Mouse (Mus musculus) CD4-positive, CD25-positive, alpha-beta regulatory T cell, adult 2 months (primary cell): Measurements from ENCODE around the gene Tpd52l1.
A peak's percentile ranks its signal among the peaks of the same experiment; 100 is the strongest.

ENCODE experiments used
- DNase-seq: peaks from one replicate; pipeline ENCODE4 v3.0.0-alpha.2; 2012; ENCODE audit warnings: low read depth, low spot score

Tpd52l1 gene

DNA sequence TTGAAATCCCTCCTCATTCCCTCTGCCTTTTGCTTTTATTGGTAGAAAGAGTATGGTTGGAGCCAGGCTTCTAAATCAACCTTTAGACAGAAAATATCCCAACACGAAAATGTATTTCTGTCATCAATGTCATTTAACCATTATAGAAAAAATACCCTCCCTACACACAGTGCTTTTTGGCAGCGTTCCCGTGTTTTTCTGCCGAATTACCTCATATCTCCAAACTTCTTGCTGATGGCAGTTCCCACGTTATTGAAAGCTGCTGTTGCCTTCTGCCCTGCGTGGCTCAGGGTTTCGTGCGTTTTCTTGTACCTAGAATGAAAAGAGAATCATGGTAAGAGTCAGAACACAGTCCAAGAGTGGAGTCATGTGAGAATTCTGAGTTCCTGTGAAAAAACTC is 99.4 kb downstream of the Tpd52l1 start:
- DNase-seq, result no peak

GRCm38 (mm10) chr10:31336432-31336831 is 109.3 kb downstream of the Tpd52l1 start:
- no peak for DNase-seq

GRCm38 (mm10) chr10:31331225-31331775 is 114.5 kb downstream of the Tpd52l1 start:
- DNase-seq, result no peak

DNA sequence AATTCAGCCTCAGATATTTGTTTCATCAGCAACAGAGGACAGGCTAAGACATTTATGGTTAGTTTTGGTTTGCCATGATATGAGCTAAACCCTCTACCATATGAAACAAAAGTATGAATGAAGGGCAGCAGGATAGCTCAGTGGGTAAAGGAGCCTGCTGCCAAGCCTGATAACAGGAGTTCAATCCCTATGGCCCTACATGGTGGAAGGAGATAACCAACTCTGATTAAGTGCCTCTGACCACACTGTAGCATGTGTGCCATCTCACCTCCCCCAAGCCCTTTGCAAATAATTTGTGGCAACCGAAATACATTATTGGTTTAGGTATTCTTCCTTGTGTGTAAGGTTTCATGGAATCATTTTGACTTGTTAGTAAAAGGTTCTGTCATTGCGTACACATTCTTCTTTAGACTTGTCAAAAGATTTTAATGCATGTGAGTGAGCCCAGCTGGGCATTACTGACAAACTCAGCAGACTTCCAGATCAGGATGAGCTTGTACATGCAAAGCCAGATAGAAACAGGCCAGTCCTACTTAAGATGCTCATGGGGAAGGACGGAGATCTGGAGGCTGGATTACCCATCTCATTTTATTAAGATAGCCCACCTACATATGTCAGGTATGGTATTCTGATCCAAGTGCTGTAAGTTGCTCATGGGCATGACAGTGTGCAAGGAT is 115.3 kb downstream of the Tpd52l1 start:
- DNase-seq, result no peak

DNA sequence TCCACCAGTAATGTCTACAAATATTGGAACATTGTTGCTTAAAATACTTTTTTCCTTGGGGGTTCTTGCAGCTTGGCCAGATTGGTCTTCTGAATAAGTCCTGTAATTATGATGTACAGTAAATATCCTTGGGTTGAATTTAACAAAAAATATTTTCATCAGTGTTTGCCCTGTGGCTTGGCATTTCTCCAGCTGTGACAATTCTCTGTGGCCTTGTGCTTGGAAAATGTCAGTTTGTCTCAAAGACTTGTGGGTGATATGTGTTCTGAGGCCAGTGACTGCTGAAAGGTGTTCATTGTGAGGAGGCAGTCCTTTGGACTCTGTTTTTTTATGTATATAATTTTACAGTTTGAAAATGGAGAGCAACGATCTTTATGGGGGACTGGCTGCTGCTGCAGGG is 116.3 kb downstream of the Tpd52l1 start:
- DNase-seq, result no peak

DNA sequence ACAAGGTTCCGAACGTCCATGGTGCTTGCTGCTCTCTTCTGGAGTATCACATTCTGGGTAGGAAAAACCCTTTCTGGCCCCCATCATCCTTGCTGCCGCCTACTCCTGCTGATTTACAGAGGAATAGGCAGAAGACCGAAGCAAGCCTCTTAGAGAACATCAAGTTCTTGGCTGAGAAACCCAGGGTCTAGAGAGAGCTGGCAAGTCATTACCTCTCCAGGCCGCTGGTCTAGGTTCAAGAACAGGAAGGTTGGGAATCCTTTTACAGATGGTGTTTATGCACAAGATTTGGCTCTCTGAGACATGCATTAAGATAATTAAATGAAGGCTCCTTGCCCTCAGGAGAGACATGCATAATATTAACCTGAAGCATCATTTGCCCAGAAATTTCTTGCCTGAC is 127.3 kb downstream of the Tpd52l1 start:
- DNase-seq, result no peak

GRCm38 (mm10) chr10:31312865-31313848 is 132.6 kb downstream of the Tpd52l1 start, which contains the start of gene Hddc2:
Gene Hddc2 (plus strand): TSS chr10:31313383.
- DNase-seq, result peak; percentile 92

- no peak for DNase-seq
Observed at GRCm38 (mm10) chr10:31307024-31307598, 138.6 kb downstream of the Tpd52l1 start.

- no peak for DNase-seq
Observed at GRCm38 (mm10) chr10:31303446-31303845, 142.3 kb downstream of the Tpd52l1 start.

- DNase-seq, result no peak
Observed at GRCm38 (mm10) chr10:31300292-31300691, 145.5 kb downstream of the Tpd52l1 start.

- DNase-seq, result peak; percentile 73
Observed at GRCm38 (mm10) chr10:31298921-31299574, 146.7 kb downstream of the Tpd52l1 start.

GRCm38 (mm10) chr10:31298263-31298662 is 147.5 kb downstream of the Tpd52l1 start:
- DNase-seq, result no peak

- no peak for DNase-seq
Observed at GRCm38 (mm10) chr10:31297106-31297505, 148.7 kb downstream of the Tpd52l1 start.

DNA sequence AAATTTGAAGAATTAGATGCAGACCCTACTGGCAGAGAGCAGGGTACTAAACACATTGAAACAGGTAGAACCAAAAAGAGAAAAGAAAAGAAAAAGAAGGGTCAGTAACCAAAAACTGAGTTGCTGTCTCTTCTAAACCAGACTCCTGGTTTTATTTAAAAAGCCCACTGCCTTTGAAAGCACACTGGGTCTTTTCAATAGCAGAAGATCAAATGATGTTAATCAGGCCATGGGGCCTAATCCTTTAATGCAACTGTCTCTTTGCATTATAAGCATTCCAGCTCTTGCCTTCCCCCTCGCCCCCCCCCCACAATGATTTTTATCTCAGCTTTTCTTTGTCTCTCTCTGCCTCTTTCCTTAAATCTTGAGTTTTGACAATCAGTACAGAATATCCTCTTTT is 149.3 kb downstream of the Tpd52l1 start:
- DNase-seq, result no peak

DNA sequence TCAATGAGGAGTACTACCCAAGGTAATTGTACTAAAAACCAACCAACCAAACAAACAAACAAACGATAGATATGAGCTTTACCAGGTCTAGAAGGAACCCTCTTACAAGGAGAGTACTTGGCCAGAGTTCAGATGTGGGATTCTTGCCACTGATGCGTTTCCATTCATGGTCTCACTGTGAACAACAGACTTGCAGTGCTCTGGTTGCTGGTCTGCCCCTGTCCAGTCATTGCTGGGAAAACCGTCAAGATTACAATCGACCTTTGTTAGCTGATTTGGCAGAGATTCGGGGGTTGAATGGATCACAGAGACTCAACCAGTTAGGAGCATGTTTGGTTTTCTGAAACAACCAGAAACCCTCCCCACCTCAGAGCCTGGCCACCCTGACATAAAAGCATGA is 150.1 kb downstream of the Tpd52l1 start:
- no peak for DNase-seq

- no peak for DNase-seq
Observed at GRCm38 (mm10) chr10:31288697-31289390, 156.9 kb downstream of the Tpd52l1 start.

DNA sequence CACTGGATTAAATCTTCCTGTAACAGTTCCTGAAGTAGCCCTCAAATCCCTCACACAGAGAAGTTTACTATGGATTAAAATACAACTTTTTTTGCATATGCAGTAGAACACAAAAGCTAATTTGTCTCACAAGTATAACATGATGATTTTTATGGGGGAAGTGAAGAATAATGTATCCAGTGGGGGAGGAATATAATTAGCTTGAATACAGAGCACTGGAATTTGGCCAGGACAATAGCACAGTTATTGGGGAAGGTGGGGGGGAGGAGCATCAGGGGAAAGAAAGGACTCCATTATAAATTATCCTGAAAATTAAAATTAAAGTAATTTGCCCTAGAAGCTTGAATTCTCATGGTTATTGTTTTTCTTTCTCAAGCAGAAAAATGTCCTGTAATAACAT is 158.0 kb downstream of the Tpd52l1 start:
- DNase-seq, result no peak
